Mouse (Mus musculus) CH12.LX (cell line): ENCODE data around the gene Astn2. TPM values are rescaled to one million over a fixed set of nuclear protein-coding genes. Genes with fewer than 3 reads are reported as not detected.

ENCODE experiments used
- DNase-seq: peaks from one replicate; pipeline ENCODE4 v3.0.0-alpha.2; 2013; ENCODE audit errors: extremely low read depth
- H3K27ac ChIP-seq: 2 replicates; pipeline ENCODE4 v1.5.1; 2012; ENCODE audit warnings: low read depth, mild to moderate bottlenecking, control low read depth, moderate library complexity; ENCODE audit not compliant: insufficient read depth
- H3K27me3 ChIP-seq: replicated peaks from 2 replicates; pipeline ENCODE3; 2012; ENCODE audit warnings: inconsistent platforms
- H3K36me3 ChIP-seq, 2 experiments: replicated peaks in 1 of 2; 2 replicates each; pipeline versions ENCODE3 to v1.6.1; 2012; ENCODE audit warnings: inconsistent platforms in 1 of 2, low read length in 1 of 2, mild to moderate bottlenecking in 1 of 2, mixed read lengths in 1 of 2, moderate library complexity in 1 of 2; ENCODE audit not compliant: control insufficient read depth in 1 of 2, insufficient read depth in 1 of 2
- H3K4me1 ChIP-seq, 2 experiments: 2 replicates each; pipeline ENCODE4 v1.6.1; 2012; ENCODE audit warnings: inconsistent platforms in 1 of 2, moderate library complexity in 1 of 2; ENCODE audit not compliant: insufficient read depth in 2 of 2, control insufficient read depth in 1 of 2
- H3K4me2 ChIP-seq: 2 replicates; pipeline ENCODE4 v1.6.1; 2012; ENCODE audit warnings: low read depth, mild to moderate bottlenecking, control low read depth; ENCODE audit not compliant: poor library complexity, insufficient read depth, severe bottlenecking
- H3K4me3 ChIP-seq, 3 experiments: fragments of 150-350 bp in 1 of 3; sonication (generic) in 1 of 3; replicated peaks in 1 of 3; 2 replicates each; pipeline versions ENCODE3 to v1.5.1; 2011 to 2012; ENCODE audit warnings: low read depth in 2 of 3, low read length in 2 of 3, mild to moderate bottlenecking in 2 of 3, moderate library complexity in 2 of 3, control low read depth in 1 of 3, improper control_type of control experiment in 1 of 3, inconsistent platforms in 1 of 3, mixed read lengths in 1 of 3; ENCODE audit not compliant: poor library complexity in 1 of 3
- H3K79me2 ChIP-seq: replicated peaks from 2 replicates; pipeline ENCODE4 v1.6.1; 2012; ENCODE audit warnings: mild to moderate bottlenecking, moderate library complexity; ENCODE audit not compliant: control insufficient read depth, poor library complexity, insufficient read depth, severe bottlenecking; ENCODE audit errors: extremely low read depth
- H3K9ac ChIP-seq: 2 replicates; pipeline ENCODE4 v1.6.1; 2012; ENCODE audit warnings: low read depth, mild to moderate bottlenecking, control low read depth, moderate library complexity; ENCODE audit not compliant: insufficient read depth
- H3K9me3 ChIP-seq: replicated peaks from 2 replicates; pipeline ENCODE3; 2012; ENCODE audit warnings: low read length, inconsistent platforms, mixed read lengths
- BHLHE40 ChIP-seq: IDR thresholded peaks from 2 replicates; pipeline ENCODE4 v1.6.1; 2011; ENCODE audit warnings: mild to moderate bottlenecking, low read depth, low read length, improper control_type of control experiment
- CHD1 ChIP-seq: IDR thresholded peaks from 2 replicates; pipeline ENCODE4 v1.6.1; 2012; ENCODE audit warnings: low read depth, low read length, improper control_type of control experiment, inconsistent platforms
- CTCF ChIP-seq, 2 experiments: IDR thresholded peaks in 1 of 2; conservative IDR thresholded peaks in 1 of 2; 2 replicates each; pipeline ENCODE4 v1.5.1; 2011 to 2012; ENCODE audit warnings: low read depth in 2 of 2, low read length in 2 of 2, improper control_type of control experiment in 1 of 2, inconsistent platforms in 1 of 2, mild to moderate bottlenecking in 1 of 2, moderate library complexity in 1 of 2
- E2F4 ChIP-seq: IDR thresholded peaks from 2 replicates; pipeline ENCODE4 v1.6.1; 2011; ENCODE audit warnings: low read depth, low read length, improper control_type of control experiment; ENCODE audit not compliant: insufficient replicate concordance
- ELF1 ChIP-seq: IDR thresholded peaks from 2 replicates; pipeline ENCODE4 v1.6.1; 2014; ENCODE audit warnings: low read depth, mild to moderate bottlenecking, inconsistent platforms, low read length, improper control_type of control experiment
- EP300 ChIP-seq: IDR thresholded peaks from 2 replicates; pipeline ENCODE4 v1.6.1; 2011; ENCODE audit warnings: low read length, improper control_type of control experiment
- ETS1 ChIP-seq: conservative IDR thresholded peaks from 2 replicates; pipeline ENCODE4 v1.6.1; 2012; ENCODE audit warnings: low read depth, mild to moderate bottlenecking, inconsistent platforms, low read length, improper control_type of control experiment, moderate library complexity
- HCFC1 ChIP-seq: IDR thresholded peaks from 2 replicates; pipeline ENCODE4 v1.6.1; 2012; ENCODE audit warnings: low read depth, mild to moderate bottlenecking, inconsistent platforms, low read length, improper control_type of control experiment
- IRF4 ChIP-seq: IDR thresholded peaks from 2 replicates; pipeline ENCODE4 v1.6.1; 2014; ENCODE audit warnings: low read depth, mild to moderate bottlenecking, inconsistent platforms, low read length, improper control_type of control experiment
- JUN ChIP-seq: IDR thresholded peaks from 2 replicates; pipeline ENCODE4 v1.6.1; 2011; ENCODE audit warnings: low read depth, mild to moderate bottlenecking, low read length, improper control_type of control experiment, moderate library complexity; ENCODE audit not compliant: insufficient read depth
- JUND ChIP-seq: conservative IDR thresholded peaks from 2 replicates; pipeline ENCODE4 v1.6.1; 2011; ENCODE audit warnings: low read depth, low read length, improper control_type of control experiment
- KAT2A ChIP-seq: IDR thresholded peaks from 2 replicates; pipeline ENCODE4 v1.6.1; 2012; ENCODE audit warnings: low read length, improper control_type of control experiment, inconsistent platforms; ENCODE audit not compliant: insufficient replicate concordance
- MAX ChIP-seq: IDR thresholded peaks from 2 replicates; pipeline ENCODE4 v1.6.1; 2011; ENCODE audit warnings: low read length, improper control_type of control experiment
- MEF2A ChIP-seq: IDR thresholded peaks from 2 replicates; pipeline ENCODE4 v1.6.1; 2014; ENCODE audit warnings: low read depth, mild to moderate bottlenecking, inconsistent platforms, low read length, improper control_type of control experiment, borderline replicate concordance
- NELFE ChIP-seq: IDR thresholded peaks from 2 replicates; pipeline ENCODE4 v1.6.1; 2011; ENCODE audit warnings: low read depth, low read length, improper control_type of control experiment
- PAX5 ChIP-seq: IDR thresholded peaks from 2 replicates; pipeline ENCODE4 v1.6.1; 2012; ENCODE audit warnings: low read length, inconsistent platforms, mixed read lengths
- POLR2A ChIP-seq: IDR thresholded peaks from 2 replicates; pipeline ENCODE4 v1.6.1; 2011; ENCODE audit warnings: low read depth, mild to moderate bottlenecking, improper control_type of control experiment, low read length
- POLR2AphosphoS2 ChIP-seq: IDR thresholded peaks from 2 replicates; pipeline ENCODE4 v1.6.1; 2011; ENCODE audit warnings: low read depth, low read length, improper control_type of control experiment
- RCOR1 ChIP-seq: conservative IDR thresholded peaks from 2 replicates; pipeline ENCODE4 v1.6.1; 2012; ENCODE audit warnings: low read depth, mild to moderate bottlenecking, inconsistent platforms, low read length, improper control_type of control experiment
- SIN3A ChIP-seq: IDR thresholded peaks from 2 replicates; pipeline ENCODE4 v1.6.1; 2012; ENCODE audit warnings: low read length, improper control_type of control experiment, inconsistent platforms
- SMC3 ChIP-seq: IDR thresholded peaks from 2 replicates; pipeline ENCODE4 v1.6.1; 2011; ENCODE audit warnings: low read depth, low read length, improper control_type of control experiment
- TBP ChIP-seq: conservative IDR thresholded peaks from 2 replicates; pipeline ENCODE4 v1.6.1; 2011; ENCODE audit warnings: low read depth, low read length, improper control_type of control experiment
- TCF12 ChIP-seq: IDR thresholded peaks from 2 replicates; pipeline ENCODE4 v1.6.1; 2014; ENCODE audit warnings: low read depth, mild to moderate bottlenecking, inconsistent platforms, low read length, improper control_type of control experiment
- UBTF ChIP-seq: IDR thresholded peaks from 2 replicates; pipeline ENCODE4 v1.6.1; 2012; ENCODE audit warnings: low read depth, mild to moderate bottlenecking, inconsistent platforms, low read length, improper control_type of control experiment, moderate library complexity
- USF1 ChIP-seq: IDR thresholded peaks from 2 replicates; pipeline ENCODE4 v1.6.1; 2014; ENCODE audit warnings: low read depth, mild to moderate bottlenecking, inconsistent platforms, low read length, improper control_type of control experiment
- USF2 ChIP-seq: conservative IDR thresholded peaks from 2 replicates; pipeline ENCODE4 v1.6.1; 2011; ENCODE audit warnings: low read depth, low read length, improper control_type of control experiment
- ZKSCAN1 ChIP-seq: IDR thresholded peaks from 2 replicates; pipeline ENCODE4 v1.6.1; 2012; ENCODE audit warnings: low read depth, inconsistent platforms, low read length, improper control_type of control experiment, borderline replicate concordance
- ZMIZ1 ChIP-seq: IDR thresholded peaks from 2 replicates; pipeline ENCODE4 v1.6.1; 2012; ENCODE audit warnings: low read depth, mild to moderate bottlenecking, inconsistent platforms, low read length, improper control_type of control experiment
- ZNF384 ChIP-seq: IDR thresholded peaks from 2 replicates; pipeline ENCODE4 v1.6.1; 2012; ENCODE audit warnings: low read depth, low read length, improper control_type of control experiment, inconsistent platforms
- dilution Hi-C: fragments of 300-500 bp; cut with MboI; formaldehyde crosslinking; loops from 2 replicates; pipeline ENCODE4 v1.14.3; 2020; ENCODE audit warnings: low sequenced_read_pairs; ENCODE audit not compliant: extremely low pct_unique_long_range_greater_than_20kb, extremely low pct_ligation_motif_present
- in situ Hi-C: fragments of 300-500 bp; cut with MboI; formaldehyde crosslinking; loops from 3 replicates; pipeline ENCODE4 v1.14.3; 2019; ENCODE audit warnings: low sequenced_read_pairs, low pct_ligation_motif_present, low pct_unique_long_range_greater_than_20kb, mixed read lengths
- polyA plus RNA-seq: library from polyadenylated mRNA; unstranded; fragments of >175 nt; gene quantifications from 2 replicates; pipeline ENCODE4 v1.2.1, GENCODE M21; 2012; ENCODE audit warnings: low read depth; ENCODE audit not compliant: insufficient read length
- total RNA-seq, 2 experiments: library from RNA; depleted of rRNA; stranded (reverse); fragments of 300-350 nt in 1 of 2; fragments of >200 nt in 1 of 2; gene quantifications; 2 replicates each; pipeline ENCODE4 v1.2.3; 2012 to 2014

Gene Astn2
- total and polyA plus RNA-seq, 3 experiments = not detected

GRCm38 (mm10) chr4:65373841-65374240, 1030.6 kb downstream of the Astn2 start:
- no peaks in the 10 kb centered on the region for H3K4me1 ChIP-seq
- H3K9me3 ChIP-seq = peaks cover 48% of the 10 kb centered on the region
- no peak overlapping the region for H3K4me3 ChIP-seq
- DNase-seq = no peak
- no peaks in the 10 kb centered on the region for H3K79me2 ChIP-seq
- no peak overlapping the region for H3K9ac ChIP-seq
- TF ChIP-seq SMC3 (no peak), USF1 (no peak), MAX (no peak), ELF1 (no peak), ZMIZ1 (no peak), BHLHE40 (no peak), JUND (no peak), JUN (no peak), MEF2A (no peak), E2F4 (no peak), SIN3A (no peak), POLR2AphosphoS2 (no peak), ZNF384 (no peak), TCF12 (no peak), ZKSCAN1 (no peak), CTCF (conservative IDR thresholded peaks at IDR 0.05 in 1 of 2, IDR thresholded peaks at IDR 0.05 in 1 of 2; ENCODE audit: low read depth in 2 of 2, low read length in 2 of 2) (no peak), ETS1 (no peak)
- in situ Hi-C loops = no loop called here
- H3K36me3 ChIP-seq = no peaks in the 10 kb centered on the region
- H3K27ac ChIP-seq = no peak overlapping the region
- dilution Hi-C loops = no loop called here
- H3K4me2 ChIP-seq = no peak overlapping the region
- no peaks in the 10 kb centered on the region for H3K27me3 ChIP-seq

GRCm38 (mm10) chr4:65372731-65373130, 1031.7 kb downstream of the Astn2 start:
- in situ Hi-C loops (no loop called here), dilution Hi-C loops (no loop called here)
- Histone ChIP-seq H3K9me3 (peaks cover 43% of the 10 kb centered on the region), H3K79me2 (no peaks in the 10 kb centered on the region), H3K27me3 (no peaks in the 10 kb centered on the region), H3K36me3 (no peaks in the 10 kb centered on the region), H3K4me2 (no peak overlapping the region), H3K4me1 (no peaks in the 10 kb centered on the region), H3K9ac (no peak overlapping the region), H3K4me3 (no peak overlapping the region), H3K27ac (no peak overlapping the region)
- DNase-seq = no peak
- TF ChIP-seq TBP (no peak), USF2 (no peak), KAT2A (no peak), JUND (no peak), ZMIZ1 (no peak), UBTF (no peak), POLR2AphosphoS2 (no peak), EP300 (no peak), USF1 (no peak), POLR2A (no peak), RCOR1 (no peak), IRF4 (no peak), HCFC1 (no peak), CTCF (conservative IDR thresholded peaks at IDR 0.05 in 1 of 2, IDR thresholded peaks at IDR 0.05 in 1 of 2; ENCODE audit: low read depth in 2 of 2, low read length in 2 of 2) (no peak), CHD1 (no peak), ELF1 (no peak), PAX5 (no peak), SIN3A (no peak), NELFE (no peak), BHLHE40 (no peak)
